Mouse (Mus musculus) forebrain, postnatal 0 days (tissue): ENCODE results near the gene Mdm4. TPM values are rescaled to one million over a fixed set of nuclear protein-coding genes. Genes with fewer than 3 reads are reported as not detected.

Experiments
- ATAC-seq: fragments of 200-750 bp; cut with Nextera tagmentation; 2 replicates; pipeline ENCODE4 v1.8.0; 2017; ENCODE audit warnings: mild to moderate bottlenecking, moderate library complexity
- DNase-seq: peaks from one replicate; pipeline ENCODE4 v3.0.0-alpha.2; 2015
- H3K27ac ChIP-seq: fragments of 300-500 bp; sonication (generic); 2 replicates; pipeline ENCODE4 v1.5.1; 2014; ENCODE audit warnings: low read depth, mild to moderate bottlenecking, antibody characterized with exemption, low read length, moderate library complexity, mixed read lengths
- H3K27me3 ChIP-seq: fragments of 300-500 bp; sonication (generic); 2 replicates; pipeline ENCODE4 v1.6.1; 2014; ENCODE audit warnings: mild to moderate bottlenecking, low read length, mixed read lengths; ENCODE audit not compliant: insufficient read depth
- H3K36me3 ChIP-seq: fragments of 300-500 bp; sonication (generic); 2 replicates; pipeline ENCODE4 v1.6.1; 2014; ENCODE audit warnings: mild to moderate bottlenecking, moderate library complexity; ENCODE audit not compliant: insufficient read depth
- H3K4me1 ChIP-seq: fragments of 300-500 bp; sonication (generic); 2 replicates; pipeline ENCODE4 v1.6.1; 2014; ENCODE audit warnings: antibody characterized with exemption; ENCODE audit not compliant: insufficient read depth
- H3K4me2 ChIP-seq: fragments of 300-500 bp; sonication (generic); 2 replicates; pipeline ENCODE4 v1.6.1; 2014; ENCODE audit warnings: low read depth, mild to moderate bottlenecking, moderate library complexity
- H3K4me3 ChIP-seq: fragments of 300-500 bp; sonication (generic); 2 replicates; pipeline ENCODE4 v1.5.1; 2014; ENCODE audit warnings: low read depth, low read length, mixed read lengths
- H3K9ac ChIP-seq: fragments of 300-500 bp; sonication (generic); 2 replicates; pipeline ENCODE4 v1.6.1; 2014; ENCODE audit warnings: mild to moderate bottlenecking
- H3K9me3 ChIP-seq: fragments of 300-500 bp; sonication (generic); 2 replicates; pipeline ENCODE4 v1.6.1; 2016; ENCODE audit warnings: low read length
- CTCF ChIP-seq: sonication (generic); IDR thresholded peaks from 2 replicates; pipeline ENCODE4 v1.5.1; 2016; ENCODE audit warnings: antibody characterized with exemption, control low read depth, low read depth
- WGBS: fragments of 180-500 bp; shearing (Covaris S2); extraction: QIAGEN DNeasy Blood & Tissue Kit; methylation state at CpG from one replicate; pipeline ENCODE4 v1.1.7; 2014; 5-methylcytosine and 5-hydroxymethylcytosine counted together
- polyA plus RNA-seq: library from polyadenylated mRNA; unstranded; fragments of >200 nt; fragmentation: Nextera tagmentation; extraction: Ambion mirVana; gene quantifications from 2 replicates; pipeline ENCODE4 v1.2.1, GENCODE M21; 2015
- total RNA-seq: library from RNA; depleted of rRNA; stranded (reverse); fragments of >200 nt; gene quantifications from 2 replicates; pipeline ENCODE4 v1.2.3, GENCODE M21; 2014

Gene Mdm4
- total and polyA plus RNA-seq, 2 experiments from 2014 or later: 27.4 to 74.8 TPM

- Histone ChIP-seq H3K27me3 (no peaks in the 10 kb centered on the region), H3K4me2 (no peak overlapping the region), H3K27ac (no peak overlapping the region), H3K4me3 (no peak overlapping the region), H3K9me3 (no peaks in the 10 kb centered on the region), H3K9ac (no peak overlapping the region), H3K4me1 (peaks cover 9% of the 10 kb centered on the region; the same call in 1 of the 2 replicates), H3K36me3 (peaks cover 38% of the 10 kb centered on the region)
- TF ChIP-seq CTCF: no peak
- ATAC-seq (no peak), DNase-seq (no peak)
- WGBS: 91% methylated on average over 6 of the region's 6 CpGs
Observed at GRCm38 (mm10) chr1:133075651-133076400, 45.5 kb upstream of the Mdm4 start.

GRCm38 (mm10) chr1:133074541-133074940 lies 44.2 kb upstream of the Mdm4 start:
- no peak overlapping the region for H3K4me2 ChIP-seq
- no peak for TF ChIP-seq CTCF
- 98% methylated on average over 13 of the region's 13 CpGs for WGBS

GRCm38 (mm10) chr1:133073327-133073856 lies 43.0 kb upstream of the Mdm4 start:
- H3K36me3 ChIP-seq: peaks cover 33% of the 10 kb centered on the region
- no peak overlapping the region for H3K27ac ChIP-seq
- DNase-seq (no peak), ATAC-seq (no peak)
- no peak overlapping the region for H3K4me2 ChIP-seq
- no peaks in the 10 kb centered on the region for H3K9me3 ChIP-seq
- H3K27me3 ChIP-seq: no peaks in the 10 kb centered on the region
- no peak overlapping the region for H3K4me3 ChIP-seq
- H3K4me1 ChIP-seq: peaks cover 9% of the 10 kb centered on the region; the same call in 1 of the 2 replicates
- H3K9ac ChIP-seq: no peak overlapping the region
- 63% methylated on average over 9 of the region's 9 CpGs for WGBS
- no peak for TF ChIP-seq CTCF

More at GRCm38 (mm10) chr1:133074541-133074940, 44.2 kb upstream of the Mdm4 start:
- Histone ChIP-seq H3K9me3 (no peaks in the 10 kb centered on the region), H3K36me3 (peaks cover 35% of the 10 kb centered on the region), H3K4me3 (no peak overlapping the region), H3K27me3 (no peaks in the 10 kb centered on the region), H3K9ac (no peak overlapping the region), H3K4me1 (peaks cover 9% of the 10 kb centered on the region; the same call in 1 of the 2 replicates), H3K27ac (no peak overlapping the region)
- no peak for DNase-seq
- ATAC-seq: no peak

GRCm38 (mm10) chr1:133071666-133072381 lies 41.5 kb upstream of the Mdm4 start:
- H3K4me2 ChIP-seq: no peak overlapping the region
- H3K4me1 ChIP-seq: peaks cover 9% of the 10 kb centered on the region; the same call in 1 of the 2 replicates
- H3K27me3 ChIP-seq: no peaks in the 10 kb centered on the region
- TF ChIP-seq CTCF: no peak
- H3K9me3 ChIP-seq: no peaks in the 10 kb centered on the region
- 26% methylated on average over 16 of the region's 16 CpGs for WGBS
- H3K4me3 ChIP-seq: no peak overlapping the region
- H3K36me3 ChIP-seq: peaks cover 32% of the 10 kb centered on the region
- peak overlapping the region; percentile 50 for H3K27ac ChIP-seq
- DNase-seq (peak; percentile 84), ATAC-seq (peak; percentile 88)
- H3K9ac ChIP-seq: no peak overlapping the region

GRCm38 (mm10) chr1:133070157-133070556 lies 39.8 kb upstream of the Mdm4 start:
- ATAC-seq (no peak), DNase-seq (no peak)
- peaks cover 30% of the 10 kb centered on the region for H3K36me3 ChIP-seq
- TF ChIP-seq CTCF: no peak
- H3K27me3 ChIP-seq: no peaks in the 10 kb centered on the region
- no peak overlapping the region for H3K4me3 ChIP-seq
- H3K9ac ChIP-seq: no peak overlapping the region
- H3K4me2 ChIP-seq: no peak overlapping the region
- H3K27ac ChIP-seq: no peak overlapping the region
- no peaks in the 10 kb centered on the region for H3K9me3 ChIP-seq
- 52% methylated on average over 3 of the region's 5 CpGs for WGBS
- peaks cover 9% of the 10 kb centered on the region; the same call in 1 of the 2 replicates for H3K4me1 ChIP-seq

- Histone ChIP-seq H3K4me2 (no peak overlapping the region), H3K27ac (peak overlapping the region; percentile 9; the same call in 1 of the 2 replicates), H3K9ac (no peak overlapping the region), H3K36me3 (peaks cover 26% of the 10 kb centered on the region), H3K9me3 (no peaks in the 10 kb centered on the region), H3K4me3 (no peak overlapping the region), H3K27me3 (no peaks in the 10 kb centered on the region), H3K4me1 (peaks cover 9% of the 10 kb centered on the region; the same call in 1 of the 2 replicates)
- WGBS: 78% methylated on average over 12 of the region's 12 CpGs
- DNase-seq (no peak), ATAC-seq (0 out of 2 replicates have a peak, but pooled peaks have one; percentile 18)
- no peak for TF ChIP-seq CTCF
Observed at GRCm38 (mm10) chr1:133069275-133070120, 39.1 kb upstream of the Mdm4 start.
